Mouse (Mus musculus) kidney, adult 2 months (tissue): ENCODE results near the gene Il17rc. TPM values are rescaled to one million over a fixed set of nuclear protein-coding genes. Genes with fewer than 3 reads are reported as not detected.

Experiments
- DNase-seq: peaks from one replicate; pipeline ENCODE4 v3.0.0; 2021
- H3K27ac ChIP-seq: fragments of 200-500 bp; 2 replicates; pipeline ENCODE4 v1.5.1; 2012; ENCODE audit warnings: low read depth, low read length, control low read depth, inconsistent platforms; ENCODE audit not compliant: insufficient read depth
- H3K27me3 ChIP-seq: fragments of 200-500 bp; replicated peaks from 2 replicates; pipeline ENCODE4 v1.6.1; 2012; ENCODE audit warnings: mild to moderate bottlenecking, moderate library complexity, low read length, inconsistent platforms; ENCODE audit not compliant: control insufficient read depth, insufficient read depth
- H3K36me3 ChIP-seq: fragments of 200-500 bp; 2 replicates; pipeline ENCODE4 v1.6.1; 2012; ENCODE audit warnings: mild to moderate bottlenecking, moderate library complexity, low read length, inconsistent platforms; ENCODE audit not compliant: control insufficient read depth, insufficient read depth
- H3K4me1 ChIP-seq: fragments of 200-500 bp; 2 replicates; pipeline ENCODE4 v1.6.1; 2011; ENCODE audit warnings: low read length; ENCODE audit not compliant: control insufficient read depth, insufficient read depth
- H3K4me3 ChIP-seq: fragments of 200-500 bp; 2 replicates; pipeline ENCODE4 v1.5.1; 2011; ENCODE audit warnings: mild to moderate bottlenecking, low read depth, low read length, control low read depth; ENCODE audit not compliant: insufficient read depth
- CTCF ChIP-seq: fragments of 200-500 bp; conservative IDR thresholded peaks from 2 replicates; pipeline ENCODE4 v1.5.1; 2011; ENCODE audit warnings: low read depth, mild to moderate bottlenecking, control low read depth, low read length, moderate library complexity, mixed read lengths; ENCODE audit not compliant: insufficient read depth, insufficient read length
- POLR2A ChIP-seq: fragments of 200-500 bp; IDR thresholded peaks from one replicate; pipeline ENCODE4 v1.6.1; 2011; ENCODE audit warnings: low read depth, low read length, control low read depth
- WGBS: fragments of 180-500 bp; shearing (Covaris S2); methylation state at CpG from one replicate; pipeline ENCODE4 v1.1.7; 2018; 5-methylcytosine and 5-hydroxymethylcytosine counted together
- polyA plus RNA-seq: library from polyadenylated mRNA; depleted of rRNA; stranded (reverse); fragments of >200 nt; gene quantifications from 2 replicates; pipeline ENCODE4 v1.2.3, GENCODE M21; 2012

Gene Il17rc
- polyA plus RNA-seq, 1 experiment: 37.6 TPM

DNA sequence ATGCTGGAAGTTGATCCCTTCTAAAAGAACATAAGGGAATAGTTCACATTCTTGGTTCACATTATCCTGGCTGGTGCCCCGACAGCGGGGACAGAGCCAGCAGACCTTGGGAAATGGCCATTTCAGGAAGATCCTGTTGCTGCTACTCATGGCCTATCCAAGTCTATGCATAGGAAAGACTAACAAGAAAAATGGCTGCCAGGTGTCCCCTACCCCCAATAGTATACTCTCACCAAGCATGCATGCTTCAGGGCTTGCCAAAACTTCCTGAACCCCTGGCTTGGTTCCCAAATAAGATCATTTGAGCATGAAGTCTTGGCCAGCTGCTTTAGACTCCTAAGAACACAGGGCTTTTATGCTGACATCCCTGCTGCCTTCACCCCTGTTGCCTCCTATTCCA is 19.4 kb upstream of the Il17rc start:
- Histone ChIP-seq H3K4me3 (no peak overlapping the region), H3K27ac (peak overlapping the region; percentile 69), H3K4me1 (peaks cover 17% of the 10 kb centered on the region), H3K36me3 (no peaks in the 10 kb centered on the region; the same call in 1 of the 2 replicates), H3K27me3 (no peaks in the 10 kb centered on the region)
- DNase-seq: peak; percentile 74
- 12% methylated on average over 2 of the region's 2 CpGs for WGBS
- TF ChIP-seq POLR2A (no peak), CTCF (no peak)

DNA sequence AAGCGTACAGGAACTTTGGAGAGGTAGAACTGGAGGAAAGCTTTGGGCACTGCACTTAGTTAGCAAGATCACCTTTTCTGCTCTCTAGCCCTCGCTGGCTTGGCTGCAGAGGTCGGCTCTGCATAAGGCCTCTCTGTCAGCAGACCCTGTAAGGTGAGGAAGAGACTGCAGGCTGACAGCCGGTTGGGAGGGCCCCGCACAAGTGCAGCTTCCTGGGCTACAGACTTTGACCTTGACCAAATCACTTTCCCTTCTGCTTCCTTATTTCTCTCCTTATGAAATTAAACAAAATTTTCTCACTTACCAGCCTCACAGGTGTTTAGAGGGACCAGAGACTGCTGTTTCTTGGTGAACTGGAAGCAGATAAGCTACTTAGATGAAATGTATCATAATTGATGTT is 16.2 kb upstream of the Il17rc start:
- Histone ChIP-seq H3K36me3 (no peaks in the 10 kb centered on the region), H3K4me1 (peaks cover 21% of the 10 kb centered on the region), H3K27ac (no peak overlapping the region), H3K4me3 (no peak overlapping the region), H3K27me3 (no peaks in the 10 kb centered on the region)
- DNase-seq: no peak
- 61% methylated on average over 5 of the region's 5 CpGs for WGBS
- TF ChIP-seq POLR2A: no peak

DNA sequence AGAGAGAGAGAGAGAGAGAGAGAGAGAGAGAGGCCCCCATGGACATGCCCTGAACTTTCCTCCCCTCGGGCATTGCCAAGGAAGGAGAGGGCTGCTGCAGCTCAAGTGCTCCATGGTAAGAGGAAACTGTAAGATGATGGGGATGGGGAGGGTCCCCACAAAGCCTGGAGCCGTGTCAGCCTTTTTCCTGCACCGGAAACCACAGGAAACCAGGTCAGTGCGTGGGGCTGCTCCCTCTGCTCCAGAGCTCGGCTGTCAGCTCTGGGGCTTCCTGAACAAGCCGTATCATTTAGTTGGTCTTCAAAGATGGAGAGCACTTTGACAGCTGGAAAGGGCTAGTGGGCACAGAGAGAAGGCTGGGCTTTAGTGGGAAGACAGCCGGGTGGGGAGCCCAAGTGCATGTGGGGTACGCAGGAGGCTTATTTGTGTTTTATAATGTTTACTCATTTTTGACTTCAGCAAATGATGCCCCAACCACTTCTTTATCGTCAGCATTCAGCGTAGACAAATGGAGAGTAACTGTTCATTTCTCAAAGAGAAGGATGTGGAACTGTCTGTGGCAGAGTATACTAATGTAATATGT is 13.2 kb upstream of the Il17rc start, which contains the start of gene Il17re:
TSS of gene Il17re (plus strand) at position 533 of the 583 bp plus-strand sequence.
- Histone ChIP-seq H3K4me3 (peak within 1 kb of the TSS; percentile 46), H3K36me3 (no peaks in the 10 kb centered on the region), H3K27ac (peak within 1 kb of the TSS; percentile 34; the same call in 1 of the 2 replicates), H3K4me1 (0 out of 2 replicates have a peak, but pooled peaks cover 4% of the 10 kb centered on the region), H3K27me3 (no peaks in the 10 kb centered on the region)
- 50% methylated on average over 10 of the region's 10 CpGs for WGBS
- TF ChIP-seq POLR2A: no peak
- TF ChIP-seq CTCF: no peak
- DNase-seq: no peak

DNA sequence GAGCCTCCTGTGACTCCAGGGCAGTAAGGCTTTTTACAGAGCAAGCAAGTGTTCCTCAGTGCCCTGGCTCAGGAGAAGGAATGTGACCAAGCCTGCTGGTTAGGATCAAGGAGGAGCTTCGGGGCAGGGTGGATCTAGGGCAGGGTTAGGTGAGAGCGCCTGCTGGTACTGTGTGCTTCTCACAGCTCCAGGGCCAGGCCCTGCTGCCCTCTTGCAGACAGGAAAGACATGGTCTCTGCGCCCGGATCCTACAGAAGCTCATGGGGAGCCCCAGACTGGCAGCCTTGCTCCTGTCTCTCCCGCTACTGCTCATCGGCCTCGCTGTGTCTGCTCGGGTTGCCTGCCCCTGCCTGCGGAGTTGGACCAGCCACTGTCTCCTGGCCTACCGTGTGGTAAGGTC is 12.6 kb upstream of the Il17rc start:
- H3K27me3 ChIP-seq: no peaks in the 10 kb centered on the region
- H3K27ac ChIP-seq: peak overlapping the region; percentile 34; the same call in 1 of the 2 replicates
- WGBS: 54% methylated on average over 10 of the region's 10 CpGs
- no peaks in the 10 kb centered on the region for H3K36me3 ChIP-seq
- TF ChIP-seq POLR2A: no peak
- peak; percentile 68 for DNase-seq
- peak overlapping the region; percentile 46 for H3K4me3 ChIP-seq
- H3K4me1 ChIP-seq: 0 out of 2 replicates have a peak, but pooled peaks cover 4% of the 10 kb centered on the region

DNA sequence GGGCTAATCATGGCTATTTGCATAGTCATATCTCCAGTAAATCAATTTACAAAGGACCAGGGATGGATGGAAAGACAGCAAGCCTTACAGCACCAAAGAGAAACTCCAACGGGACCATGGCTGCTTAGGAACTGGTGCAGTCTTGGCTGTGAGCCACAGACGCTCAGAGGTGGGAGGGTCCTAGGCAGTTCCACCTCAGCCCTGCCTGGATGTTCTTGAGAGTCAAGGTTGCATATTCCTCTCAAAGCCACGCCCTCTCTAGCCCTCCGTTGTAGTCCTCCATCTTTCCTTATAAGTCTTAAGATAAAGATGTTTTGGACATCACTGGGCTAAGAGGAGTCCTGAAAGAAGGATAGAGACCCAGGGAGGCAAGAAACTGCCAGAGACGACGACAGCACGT is 7.2 kb upstream of the Il17rc start:
- no peak for DNase-seq
- WGBS: 63% methylated on average over 7 of the region's 7 CpGs
- H3K4me3 ChIP-seq: no peak overlapping the region
- no peaks in the 10 kb centered on the region for H3K4me1 ChIP-seq
- no peak overlapping the region for H3K27ac ChIP-seq
- TF ChIP-seq CTCF: no peak
- no peaks in the 10 kb centered on the region for H3K27me3 ChIP-seq
- no peaks in the 10 kb centered on the region for H3K36me3 ChIP-seq

DNA sequence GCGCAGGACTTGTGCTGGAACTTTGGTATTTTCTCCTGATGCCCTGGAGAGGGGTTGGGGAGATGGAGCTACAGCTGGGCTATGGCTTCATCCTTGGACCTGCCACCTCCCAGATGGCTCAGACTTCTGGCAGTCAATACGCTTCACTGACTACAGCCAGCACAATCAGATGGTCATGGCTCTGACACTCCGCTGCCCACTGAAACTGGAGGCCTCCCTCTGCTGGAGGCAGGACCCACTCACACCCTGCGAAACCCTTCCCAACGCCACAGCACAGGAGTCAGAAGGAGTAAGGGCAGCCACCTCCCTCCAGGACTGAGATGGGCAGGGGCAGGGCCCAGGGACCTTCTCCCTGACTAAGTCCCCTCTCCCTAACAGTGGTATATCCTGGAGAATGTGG is 5.6 kb upstream of the Il17rc start:
- Histone ChIP-seq H3K36me3 (no peaks in the 10 kb centered on the region), H3K27ac (no peak overlapping the region), H3K4me3 (no peak overlapping the region), H3K4me1 (no peaks in the 10 kb centered on the region), H3K27me3 (no peaks in the 10 kb centered on the region)
- WGBS: 44% methylated on average over 5 of the region's 5 CpGs
- TF ChIP-seq CTCF (no peak; the same call in 1 of the 2 replicates), POLR2A (no peak)
- no peak for DNase-seq

DNA sequence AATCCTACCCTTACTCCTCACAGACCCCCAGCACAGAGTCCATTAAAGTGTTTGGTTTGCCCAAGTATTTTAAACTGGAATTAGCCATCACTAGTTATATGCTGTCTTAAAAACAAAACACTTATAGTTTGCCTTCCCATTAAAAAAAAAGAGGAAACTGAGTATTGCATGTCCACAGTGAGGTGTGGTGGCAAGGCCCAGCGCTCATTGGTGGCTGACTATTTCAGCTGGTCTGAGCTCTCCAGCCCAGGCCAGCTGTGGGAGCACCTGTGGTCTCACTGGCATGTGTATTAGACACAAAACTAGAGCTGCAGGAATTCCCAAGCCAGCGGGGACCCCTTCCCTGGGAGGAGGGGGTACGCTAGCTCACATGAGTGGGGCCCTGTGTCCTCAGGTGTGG is 2.7 kb upstream of the Il17rc start:
- 78% methylated on average over 3 of the region's 3 CpGs for WGBS
- no peak for TF ChIP-seq POLR2A
- TF ChIP-seq CTCF: no peak
- Histone ChIP-seq H3K36me3 (no peaks in the 10 kb centered on the region), H3K4me3 (no peak overlapping the region), H3K27me3 (no peaks in the 10 kb centered on the region), H3K27ac (no peak overlapping the region), H3K4me1 (peaks cover 5% of the 10 kb centered on the region; the same call in 1 of the 2 replicates)
- no peak for DNase-seq
